Mouse (Mus musculus): ENCODE measurements around the gene Hsf2bp. TPM values are rescaled to one million over a fixed set of nuclear protein-coding genes. Genes with fewer than 3 reads are reported as not detected.

Gene Hsf2bp
- polyA plus RNA-seq, 1 experiment from 2014 or later = 0.33 TPM

DNA sequence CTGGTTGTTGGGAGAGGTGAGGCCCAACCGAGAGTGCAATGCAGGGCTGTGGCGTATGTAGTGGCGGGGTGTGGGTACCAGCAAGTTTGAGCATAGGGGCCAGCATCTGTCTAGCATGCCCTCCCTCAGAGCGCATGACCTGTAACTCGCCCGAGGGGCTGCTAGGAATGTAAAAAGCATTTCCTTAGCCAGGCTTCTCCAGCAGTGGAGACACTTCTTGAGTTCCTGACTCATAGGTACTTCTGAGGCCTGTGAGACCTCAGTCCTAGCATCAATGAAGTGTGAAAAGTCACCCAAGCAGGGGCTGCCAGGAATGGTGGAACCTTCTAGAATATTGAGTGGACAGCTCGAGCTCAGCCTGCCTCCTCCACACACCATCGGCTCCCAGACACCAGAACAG, 117.8 kb downstream of the Hsf2bp start:
- no peak for ATAC-seq
- no peak overlapping the region for H3K4me2 ChIP-seq (ENCODE audit: low read length)
- H3K27me3 ChIP-seq (replicated peaks; ENCODE audit: control insufficient read depth, insufficient read depth, low read length) = no peaks in the 10 kb centered on the region
- no peak for DNase-seq (ENCODE audit: low spot score)
- 97% methylated on average over 8 of the region's 8 CpGs for WGBS
- H3K9me3 ChIP-seq (replicated peaks; ENCODE audit: control insufficient read depth, low read length) = no peaks in the 10 kb centered on the region
- H3K36me3 ChIP-seq (ENCODE audit: control insufficient read depth, insufficient read depth, low read length) = no peaks in the 10 kb centered on the region
- no peaks in the 10 kb centered on the region for H3K4me1 ChIP-seq (ENCODE audit: control insufficient read depth, insufficient read depth, low read length)
- no peak overlapping the region for H3K27ac ChIP-seq (ENCODE audit: low read depth, low read length)
- H3K4me3 ChIP-seq (ENCODE audit: low read depth, low read length) = no peak overlapping the region
- H3K9ac ChIP-seq (ENCODE audit: low read length) = no peak overlapping the region

DNA sequence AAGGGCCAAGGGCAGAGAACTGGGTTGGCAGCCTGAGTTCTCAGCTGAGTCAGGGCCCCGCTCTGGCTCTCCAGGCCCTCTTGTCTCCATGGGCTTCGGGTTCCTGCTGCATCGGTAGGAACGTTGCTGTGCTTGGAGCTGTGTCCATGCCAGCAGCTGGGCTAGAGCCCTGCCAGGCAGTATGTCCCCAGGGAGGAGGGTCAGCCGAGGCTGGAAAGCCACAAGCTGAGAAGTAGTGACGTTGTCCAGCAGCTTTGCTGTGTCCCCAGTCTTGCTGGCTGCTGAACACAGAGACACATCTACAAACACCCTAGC, 119.7 kb downstream of the Hsf2bp start:
- DNase-seq (ENCODE audit: low spot score) (no peak), ATAC-seq (no peak)
- Histone ChIP-seq H3K27me3 (replicated peaks; ENCODE audit: control insufficient read depth, insufficient read depth, low read length) (no peaks in the 10 kb centered on the region), H3K4me2 (ENCODE audit: low read length) (no peak overlapping the region), H3K4me1 (ENCODE audit: control insufficient read depth, insufficient read depth, low read length) (peaks cover 4% of the 10 kb centered on the region; the same call in 1 of the 2 replicates), H3K27ac (ENCODE audit: low read depth, low read length) (no peak overlapping the region), H3K9ac (ENCODE audit: low read length) (no peak overlapping the region), H3K4me3 (ENCODE audit: low read depth, low read length) (no peak overlapping the region), H3K9me3 (replicated peaks; ENCODE audit: control insufficient read depth, low read length) (no peaks in the 10 kb centered on the region), H3K36me3 (ENCODE audit: control insufficient read depth, insufficient read depth, low read length) (no peaks in the 10 kb centered on the region)
- 87% methylated on average over 6 of the region's 6 CpGs for whole genome bisulfite sequencing

DNA sequence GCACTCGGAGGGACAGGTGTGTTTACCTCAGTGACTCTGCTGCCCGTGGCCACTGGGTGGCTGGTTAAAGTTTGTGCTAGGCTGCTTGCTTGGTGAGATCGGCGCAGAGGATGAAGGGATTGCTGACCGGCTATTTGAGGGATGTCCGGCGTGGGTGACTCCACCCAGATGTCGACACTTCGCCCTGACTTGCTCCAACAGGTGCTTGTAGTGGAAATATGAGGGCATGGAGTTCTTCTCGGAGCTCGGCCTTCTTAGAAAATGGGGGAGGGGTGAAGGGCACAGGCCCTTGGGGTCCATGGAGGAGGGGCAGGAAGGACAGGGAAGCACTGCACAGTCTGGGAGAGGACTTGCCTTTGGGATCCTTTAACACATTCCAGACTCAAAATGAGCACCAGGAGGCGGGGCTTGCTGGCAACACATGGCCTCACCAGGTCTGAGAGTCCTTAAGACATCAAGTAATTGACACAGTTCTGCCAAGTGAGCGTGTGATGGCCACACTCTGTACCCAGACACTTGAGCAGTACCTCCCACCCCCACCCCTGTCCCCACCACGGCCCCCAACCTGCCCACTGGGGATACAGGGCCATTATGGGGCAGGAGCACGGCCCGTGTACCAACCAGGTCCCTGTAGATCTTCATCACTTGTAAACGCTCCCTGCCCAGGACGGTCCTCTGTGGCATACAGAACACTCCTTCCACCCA, 120.2 kb downstream of the Hsf2bp start:
- no peak for DNase-seq (ENCODE audit: low spot score)
- peaks cover 4% of the 10 kb centered on the region; the same call in 1 of the 2 replicates for H3K4me1 ChIP-seq (ENCODE audit: control insufficient read depth, insufficient read depth, low read length)
- H3K4me3 ChIP-seq (ENCODE audit: low read depth, low read length) = no peak overlapping the region
- no peaks in the 10 kb centered on the region for H3K36me3 ChIP-seq (ENCODE audit: control insufficient read depth, insufficient read depth, low read length)
- H3K4me2 ChIP-seq (ENCODE audit: low read length) = no peak overlapping the region
- no peaks in the 10 kb centered on the region for H3K27me3 ChIP-seq (replicated peaks; ENCODE audit: control insufficient read depth, insufficient read depth, low read length)
- WGBS = 87% methylated on average over 18 of the region's 18 CpGs
- no peak overlapping the region for H3K9ac ChIP-seq (ENCODE audit: low read length)
- ATAC-seq = no peak
- no peak overlapping the region for H3K27ac ChIP-seq (ENCODE audit: low read depth, low read length)
- no peaks in the 10 kb centered on the region for H3K9me3 ChIP-seq (replicated peaks; ENCODE audit: control insufficient read depth, low read length)

- Histone ChIP-seq H3K27me3 (replicated peaks; ENCODE audit: control insufficient read depth, insufficient read depth, low read length) (no peaks in the 10 kb centered on the region), H3K36me3 (ENCODE audit: control insufficient read depth, insufficient read depth, low read length) (no peaks in the 10 kb centered on the region), H3K4me3 (ENCODE audit: low read depth, low read length) (no peak overlapping the region), H3K9ac (ENCODE audit: low read length) (no peak overlapping the region), H3K4me2 (ENCODE audit: low read length) (no peak overlapping the region), H3K9me3 (replicated peaks; ENCODE audit: control insufficient read depth, low read length) (no peaks in the 10 kb centered on the region), H3K4me1 (ENCODE audit: control insufficient read depth, insufficient read depth, low read length) (peaks cover 4% of the 10 kb centered on the region; the same call in 1 of the 2 replicates), H3K27ac (ENCODE audit: low read depth, low read length) (no peak overlapping the region)
- ATAC-seq (no peak), DNase-seq (ENCODE audit: low spot score) (no peak)
- 90% methylated on average over 5 of the region's 5 CpGs for WGBS
These were observed 121.8 kb downstream of the Hsf2bp start for GRCm38 (mm10) chr17:31914323-31914722.

DNA sequence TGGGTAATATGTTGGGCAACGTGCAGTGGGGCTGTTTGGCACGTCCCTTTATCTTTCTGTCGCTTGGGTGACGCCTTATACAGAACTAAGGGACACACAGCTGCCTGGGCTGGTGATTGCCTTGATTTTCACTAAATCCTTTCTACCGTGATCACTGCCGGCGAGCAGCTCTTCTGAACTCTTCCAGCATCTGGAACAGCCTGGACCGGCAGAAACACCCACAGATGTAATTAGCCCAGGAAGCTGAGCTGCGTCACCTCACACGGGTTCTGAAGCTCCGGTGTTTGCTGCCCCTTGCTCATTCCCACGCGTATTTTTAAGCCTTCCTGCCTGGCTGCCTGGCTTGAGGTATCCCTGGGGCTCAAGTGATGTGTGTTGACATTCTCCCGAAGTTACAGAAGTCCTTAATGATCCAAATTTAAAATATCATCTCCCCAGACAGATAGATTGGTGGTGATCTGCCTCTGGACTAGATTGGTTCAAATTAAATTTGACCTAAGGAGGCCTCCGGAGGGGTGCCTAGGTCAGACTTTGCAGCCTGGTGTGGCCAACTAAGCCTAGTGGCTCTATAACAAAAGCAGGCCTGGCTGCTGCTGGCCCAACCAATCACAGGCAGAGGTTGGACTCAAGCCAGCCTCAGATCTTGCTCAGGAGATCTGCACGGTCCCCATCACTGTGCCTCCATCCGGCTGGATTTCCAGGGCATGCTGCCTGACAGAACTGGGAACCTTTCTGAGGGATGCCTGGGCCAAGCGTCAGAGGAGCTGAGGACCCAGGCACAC, 123.1 kb downstream of the Hsf2bp start:
- no peak for ATAC-seq
- no peak overlapping the region for H3K27ac ChIP-seq (ENCODE audit: low read depth, low read length)
- H3K9me3 ChIP-seq (replicated peaks; ENCODE audit: control insufficient read depth, low read length) = no peaks in the 10 kb centered on the region
- peak; percentile 63 for DNase-seq (ENCODE audit: low spot score)
- H3K9ac ChIP-seq (ENCODE audit: low read length) = no peak overlapping the region
- H3K36me3 ChIP-seq (ENCODE audit: control insufficient read depth, insufficient read depth, low read length) = no peaks in the 10 kb centered on the region
- no peak overlapping the region for H3K4me2 ChIP-seq (ENCODE audit: low read length)
- WGBS = 62% methylated on average over 18 of the region's 18 CpGs
- no peaks in the 10 kb centered on the region for H3K27me3 ChIP-seq (replicated peaks; ENCODE audit: control insufficient read depth, insufficient read depth, low read length)
- H3K4me3 ChIP-seq (ENCODE audit: low read depth, low read length) = no peak overlapping the region
- H3K4me1 ChIP-seq (ENCODE audit: control insufficient read depth, insufficient read depth, low read length) = peaks cover 4% of the 10 kb centered on the region; the same call in 1 of the 2 replicates

- peaks cover 4% of the 10 kb centered on the region; the same call in 1 of the 2 replicates for H3K4me1 ChIP-seq (ENCODE audit: control insufficient read depth, insufficient read depth, low read length)
- WGBS = 78% methylated on average over 16 of the region's 16 CpGs
- H3K9me3 ChIP-seq (replicated peaks; ENCODE audit: control insufficient read depth, low read length) = no peaks in the 10 kb centered on the region
- ATAC-seq = no peak
- no peak overlapping the region for H3K4me3 ChIP-seq (ENCODE audit: low read depth, low read length)
- no peaks in the 10 kb centered on the region for H3K27me3 ChIP-seq (replicated peaks; ENCODE audit: control insufficient read depth, insufficient read depth, low read length)
- no peak overlapping the region for H3K4me2 ChIP-seq (ENCODE audit: low read length)
- DNase-seq (ENCODE audit: low spot score) = no peak
- H3K27ac ChIP-seq (ENCODE audit: low read depth, low read length) = no peak overlapping the region
- no peak overlapping the region for H3K9ac ChIP-seq (ENCODE audit: low read length)
- H3K36me3 ChIP-seq (ENCODE audit: control insufficient read depth, insufficient read depth, low read length) = no peaks in the 10 kb centered on the region
These were observed 123.8 kb downstream of the Hsf2bp start for GRCm38 (mm10) chr17:31912387-31912786.

DNA sequence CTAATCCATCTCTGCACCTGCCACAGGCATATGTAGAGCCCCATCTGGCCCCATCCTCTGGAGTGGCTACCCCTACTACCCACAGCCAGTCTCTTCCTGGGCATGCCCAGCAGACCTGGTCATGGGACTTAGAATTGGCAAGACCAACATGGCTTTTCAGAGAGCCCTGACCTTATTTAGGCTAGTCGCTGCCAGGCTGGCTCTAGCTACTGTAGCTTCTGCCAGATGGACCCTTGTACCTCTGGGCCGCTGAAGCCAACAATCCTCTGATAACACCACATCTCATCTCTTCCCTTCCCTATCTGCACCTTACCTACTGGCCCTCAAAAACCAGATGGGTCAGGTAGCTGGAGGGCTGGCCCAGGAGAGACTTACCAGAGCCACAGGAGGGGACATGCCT, 127.2 kb downstream of the Hsf2bp start:
- no peaks in the 10 kb centered on the region for H3K27me3 ChIP-seq (replicated peaks; ENCODE audit: control insufficient read depth, insufficient read depth, low read length)
- 86% methylated on average over 2 of the region's 2 CpGs for WGBS
- DNase-seq (ENCODE audit: low spot score) (no peak), ATAC-seq (no peak)
- no peaks in the 10 kb centered on the region for H3K9me3 ChIP-seq (replicated peaks; ENCODE audit: control insufficient read depth, low read length)
- no peak overlapping the region for H3K4me2 ChIP-seq (ENCODE audit: low read length)
- no peak overlapping the region for H3K27ac ChIP-seq (ENCODE audit: low read depth, low read length)
- peaks cover 4% of the 10 kb centered on the region; the same call in 1 of the 2 replicates for H3K4me1 ChIP-seq (ENCODE audit: control insufficient read depth, insufficient read depth, low read length)
- H3K4me3 ChIP-seq (ENCODE audit: low read depth, low read length) = no peak overlapping the region
- H3K36me3 ChIP-seq (ENCODE audit: control insufficient read depth, insufficient read depth, low read length) = no peaks in the 10 kb centered on the region
- H3K9ac ChIP-seq (ENCODE audit: low read length) = no peak overlapping the region

DNA sequence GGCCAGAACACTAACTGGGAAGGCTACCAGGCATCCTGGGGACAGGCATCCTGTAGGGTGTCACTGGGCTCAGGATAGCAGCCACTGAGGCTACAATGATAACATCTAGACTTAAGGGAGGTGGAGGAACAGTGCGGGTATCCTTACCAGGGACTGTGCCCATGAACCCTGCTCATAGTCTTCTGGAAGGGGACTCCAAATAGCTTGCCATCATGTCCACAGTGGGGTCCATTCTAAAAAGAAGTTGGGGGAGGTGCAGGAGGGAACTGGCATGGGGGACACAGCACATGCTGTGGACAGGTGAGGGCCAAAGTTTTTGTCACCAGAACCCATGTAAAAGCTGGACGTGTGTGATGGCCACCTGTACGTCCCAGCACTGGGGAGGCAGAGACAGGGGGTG, 129.7 kb downstream of the Hsf2bp start:
- DNase-seq (ENCODE audit: low spot score) (no peak), ATAC-seq (no peak)
- no peak overlapping the region for H3K4me2 ChIP-seq (ENCODE audit: low read length)
- no peaks in the 10 kb centered on the region for H3K27me3 ChIP-seq (replicated peaks; ENCODE audit: control insufficient read depth, insufficient read depth, low read length)
- H3K9ac ChIP-seq (ENCODE audit: low read length) = no peak overlapping the region
- H3K36me3 ChIP-seq (ENCODE audit: control insufficient read depth, insufficient read depth, low read length) = no peaks in the 10 kb centered on the region
- no peak overlapping the region for H3K27ac ChIP-seq (ENCODE audit: low read depth, low read length)
- WGBS = 93% methylated on average over 3 of the region's 3 CpGs
- H3K9me3 ChIP-seq (replicated peaks; ENCODE audit: control insufficient read depth, low read length) = no peaks in the 10 kb centered on the region
- no peak overlapping the region for H3K4me3 ChIP-seq (ENCODE audit: low read depth, low read length)
- no peaks in the 10 kb centered on the region for H3K4me1 ChIP-seq (ENCODE audit: control insufficient read depth, insufficient read depth, low read length)

DNA sequence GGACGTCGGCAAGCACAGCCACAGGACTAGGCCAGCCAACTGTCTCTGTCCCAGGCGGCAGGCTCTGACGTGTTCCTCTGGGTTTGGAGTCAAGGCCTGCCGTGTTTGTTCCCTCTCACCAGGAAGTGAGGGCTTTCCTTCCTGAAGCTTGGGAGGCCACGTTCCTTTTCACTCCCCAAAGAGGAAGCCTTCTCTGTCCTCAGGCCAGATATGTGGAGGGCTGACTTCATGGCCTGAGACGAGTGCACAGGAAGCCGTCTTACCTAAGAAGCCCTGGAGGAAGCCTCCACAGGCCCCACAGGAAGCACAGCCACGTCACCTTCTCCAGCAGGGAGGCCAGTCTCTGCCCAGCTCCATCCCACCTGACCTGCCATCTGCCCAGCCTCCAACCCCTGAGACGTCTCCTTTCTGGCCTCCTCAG, 130.3 kb downstream of the Hsf2bp start:
- ATAC-seq (no peak), DNase-seq (ENCODE audit: low spot score) (no peak)
- no peaks in the 10 kb centered on the region for H3K9me3 ChIP-seq (replicated peaks; ENCODE audit: control insufficient read depth, low read length)
- H3K27ac ChIP-seq (ENCODE audit: low read depth, low read length) = no peak overlapping the region
- no peaks in the 10 kb centered on the region for H3K36me3 ChIP-seq (ENCODE audit: control insufficient read depth, insufficient read depth, low read length)
- no peak overlapping the region for H3K4me3 ChIP-seq (ENCODE audit: low read depth, low read length)
- no peaks in the 10 kb centered on the region for H3K4me1 ChIP-seq (ENCODE audit: control insufficient read depth, insufficient read depth, low read length)
- 78% methylated on average over 10 of the region's 10 CpGs for WGBS
- H3K27me3 ChIP-seq (replicated peaks; ENCODE audit: control insufficient read depth, insufficient read depth, low read length) = no peaks in the 10 kb centered on the region
- H3K9ac ChIP-seq (ENCODE audit: low read length) = no peak overlapping the region
- H3K4me2 ChIP-seq (ENCODE audit: low read length) = no peak overlapping the region
